Mouse (Mus musculus) neural tube, embryonic 15.5 days (tissue): ENCODE results near the gene Nkg7. TPM values are rescaled to one million over a fixed set of nuclear protein-coding genes. Genes with fewer than 3 reads are reported as not detected.

Experiments used
- ATAC-seq: fragments of 200-750 bp; cut with Nextera tagmentation; 2 replicates; pipeline ENCODE4 v1.8.0; 2017; ENCODE audit warnings: mild to moderate bottlenecking, moderate TSS enrichment, moderate library complexity; ENCODE audit not compliant: low FRiP score
- H3K27ac ChIP-seq: fragments of 300-500 bp; sonication (generic); replicated peaks from 2 replicates; pipeline ENCODE4 v1.5.1; 2015; ENCODE audit warnings: mild to moderate bottlenecking, inconsistent platforms
- H3K27me3 ChIP-seq: fragments of 300-500 bp; sonication (generic); replicated peaks from 2 replicates; pipeline ENCODE4 v1.6.1; 2015; ENCODE audit warnings: inconsistent platforms
- H3K36me3 ChIP-seq: fragments of 300-500 bp; sonication (generic); 2 replicates; pipeline ENCODE4 v1.6.1; 2015; ENCODE audit warnings: inconsistent platforms
- H3K4me1 ChIP-seq: fragments of 300-500 bp; sonication (generic); 2 replicates; pipeline ENCODE4 v1.6.1; 2015; ENCODE audit warnings: inconsistent platforms
- H3K4me2 ChIP-seq: fragments of 300-500 bp; sonication (generic); 2 replicates; pipeline ENCODE4 v1.6.1; 2015; ENCODE audit warnings: inconsistent platforms, mild to moderate bottlenecking, moderate library complexity
- H3K4me3 ChIP-seq: fragments of 300-500 bp; sonication (generic); replicated peaks from 2 replicates; pipeline ENCODE4 v1.5.1; 2015; ENCODE audit warnings: mild to moderate bottlenecking, inconsistent platforms
- H3K9ac ChIP-seq: fragments of 300-500 bp; sonication (generic); replicated peaks from 2 replicates; pipeline ENCODE4 v1.6.1; 2015; ENCODE audit warnings: mild to moderate bottlenecking, inconsistent platforms
- H3K9me3 ChIP-seq: fragments of 300-500 bp; sonication (generic); replicated peaks from 2 replicates; pipeline ENCODE4 v1.6.1; 2016; ENCODE audit warnings: inconsistent platforms
- WGBS: fragments of 180-500 bp; shearing (Covaris S2); methylation state at CpG from one replicate; pipeline ENCODE4 v1.1.7; 2015; ENCODE audit warnings: mixed read lengths; 5-methylcytosine and 5-hydroxymethylcytosine counted together
- polyA plus RNA-seq: library from polyadenylated mRNA; unstranded; fragments of >200 nt; fragmentation: Nextera tagmentation; extraction: Ambion mirVana; gene quantifications from 2 replicates; pipeline ENCODE4 v1.2.1, GENCODE M21; 2015

Nkg7 gene
- polyA plus RNA-seq, 1 experiment from 2014 or later = not detected

GRCm38 (mm10) chr7:43449811-43450210 lies 12.9 kb downstream of the Nkg7 start:
- Histone ChIP-seq H3K4me2 (no peak overlapping the region), H3K36me3 (peaks cover 34% of the 10 kb centered on the region), H3K27me3 (no peaks in the 10 kb centered on the region), H3K27ac (no peak overlapping the region), H3K9me3 (no peaks in the 10 kb centered on the region), H3K9ac (no peak overlapping the region), H3K4me1 (peaks cover 9% of the 10 kb centered on the region), H3K4me3 (no peak overlapping the region)
- WGBS = 96% methylated on average over 2 of the region's 2 CpGs
- no peak for ATAC-seq

- Histone ChIP-seq H3K9ac (no peak overlapping the region), H3K36me3 (peaks cover 53% of the 10 kb centered on the region), H3K9me3 (no peaks in the 10 kb centered on the region), H3K4me3 (no peak overlapping the region), H3K4me1 (no peaks in the 10 kb centered on the region), H3K27me3 (no peaks in the 10 kb centered on the region), H3K4me2 (no peak overlapping the region), H3K27ac (no peak overlapping the region)
- 97% methylated on average over 11 of the region's 11 CpGs for WGBS
- ATAC-seq = no peak
These were observed 14.9 kb downstream of the Nkg7 start for GRCm38 (mm10) chr7:43451726-43452125.

DNA sequence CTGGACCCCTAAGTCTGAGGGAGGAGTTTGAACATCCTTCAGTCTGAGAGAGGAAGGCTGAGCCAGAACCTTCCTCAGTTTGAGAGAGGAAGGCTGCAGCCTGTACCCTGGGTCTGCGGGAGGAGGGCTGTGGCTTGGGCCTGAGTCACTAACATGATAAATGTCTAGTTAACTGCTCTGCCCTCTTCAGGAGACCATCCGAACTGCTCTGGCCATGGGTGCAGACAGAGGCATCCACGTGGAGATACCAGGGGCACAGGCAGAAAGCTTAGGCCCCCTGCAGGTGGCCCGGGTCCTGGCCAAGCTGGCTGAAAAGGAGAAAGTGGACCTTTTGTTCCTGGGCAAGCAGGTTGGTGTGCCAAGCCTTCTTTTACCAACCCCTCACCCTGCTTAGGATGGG lies 15.7 kb downstream of the Nkg7 start:
- Histone ChIP-seq H3K4me2 (no peak overlapping the region), H3K36me3 (peaks cover 62% of the 10 kb centered on the region), H3K27me3 (no peaks in the 10 kb centered on the region), H3K9ac (no peak overlapping the region), H3K4me3 (no peak overlapping the region), H3K4me1 (no peaks in the 10 kb centered on the region), H3K9me3 (no peaks in the 10 kb centered on the region), H3K27ac (no peak overlapping the region)
- 47% methylated on average over 4 of the region's 4 CpGs for WGBS
- ATAC-seq = no peak

DNA sequence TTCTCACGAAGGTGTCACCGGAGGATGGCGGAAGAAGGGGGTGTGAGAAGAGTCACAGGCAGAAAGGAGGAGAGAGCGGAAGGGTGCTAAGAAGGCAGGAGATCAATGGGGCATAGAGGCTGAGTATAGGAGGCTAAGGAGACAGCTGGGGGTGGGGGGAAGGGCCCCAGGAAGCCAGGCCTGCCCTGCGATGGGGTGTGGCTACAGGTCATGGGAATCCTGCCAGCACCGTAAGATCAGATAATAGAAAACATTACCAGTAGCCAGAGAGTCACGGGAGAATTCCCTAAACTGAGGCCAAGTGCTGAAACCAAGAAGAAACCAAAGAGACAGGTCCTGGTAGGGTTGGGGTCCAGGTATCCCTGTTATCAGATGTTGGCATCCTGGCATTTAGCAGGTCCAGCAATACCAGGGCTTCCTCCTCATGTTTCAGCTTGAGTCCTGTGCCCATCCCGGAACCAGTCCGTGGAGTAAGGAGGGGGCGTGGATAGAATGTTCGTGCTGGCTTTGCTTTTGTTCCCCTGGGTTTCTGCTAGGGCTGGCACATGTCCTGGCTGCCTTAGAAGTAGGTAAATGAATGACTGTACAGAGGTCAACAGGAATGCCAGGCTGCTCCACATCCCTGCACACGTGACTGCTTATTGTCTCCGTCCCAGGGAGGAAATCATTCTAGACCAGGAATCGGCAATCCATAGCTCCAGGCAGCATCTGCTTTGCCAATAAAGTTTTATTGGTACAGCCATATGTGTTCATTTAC lies 16.9 kb downstream of the Nkg7 start:
- Histone ChIP-seq H3K36me3 (peaks cover 64% of the 10 kb centered on the region), H3K4me3 (no peak overlapping the region)
- 89% methylated on average over 14 of the region's 14 CpGs for WGBS

GRCm38 (mm10) chr7:43454371-43454770 lies 17.5 kb downstream of the Nkg7 start:
- WGBS = 92% methylated on average over 6 of the region's 6 CpGs
- Histone ChIP-seq H3K9ac (no peak overlapping the region), H3K27ac (no peak overlapping the region), H3K4me1 (no peaks in the 10 kb centered on the region), H3K4me2 (no peak overlapping the region), H3K36me3 (peaks cover 64% of the 10 kb centered on the region), H3K4me3 (no peak overlapping the region), H3K27me3 (no peaks in the 10 kb centered on the region), H3K9me3 (no peaks in the 10 kb centered on the region)
- no peak for ATAC-seq

More for the DNA sequence above, 16.9 kb downstream of the Nkg7 start:
- H3K9ac ChIP-seq = no peak overlapping the region
- H3K9me3 ChIP-seq = no peaks in the 10 kb centered on the region
- no peaks in the 10 kb centered on the region for H3K4me1 ChIP-seq
- no peak for ATAC-seq
- H3K27ac ChIP-seq = no peak overlapping the region
- no peak overlapping the region for H3K4me2 ChIP-seq
- H3K27me3 ChIP-seq = no peaks in the 10 kb centered on the region

GRCm38 (mm10) chr7:43462851-43463250 lies 26.0 kb downstream of the Nkg7 start, which contains the start of gene Vsig10l:
Gene Vsig10l, plus strand, starts transcription at chr7:43463151.
- peaks cover 12% of the 10 kb centered on the region for H3K27me3 ChIP-seq

DNA sequence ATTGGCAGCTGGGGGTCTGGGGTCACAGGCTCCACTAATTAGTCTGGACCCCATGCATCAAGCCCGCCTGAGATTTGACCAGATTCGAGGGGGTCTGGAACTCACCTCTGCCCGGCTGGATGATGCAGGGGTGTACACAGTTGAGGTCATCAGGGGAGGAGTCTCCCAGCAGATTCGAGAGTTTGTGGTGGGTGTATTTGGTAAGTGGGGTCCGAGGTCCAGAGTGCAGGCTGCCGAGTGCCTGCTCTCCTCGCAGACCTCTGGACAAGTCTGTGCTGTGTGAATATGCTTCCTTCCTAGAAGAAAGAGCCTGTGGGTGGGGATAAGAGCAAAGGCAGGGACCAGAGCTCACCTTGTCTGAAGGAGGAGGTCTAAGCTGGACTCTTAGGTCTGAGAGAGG lies 27.1 kb downstream of the Nkg7 start:
- ATAC-seq = no peak
- WGBS = 83% methylated on average over 7 of the region's 7 CpGs
- Histone ChIP-seq H3K36me3 (no peaks in the 10 kb centered on the region), H3K4me2 (peak overlapping the region; percentile 95), H3K9me3 (no peaks in the 10 kb centered on the region), H3K27me3 (peaks cover 15% of the 10 kb centered on the region), H3K27ac (no peak overlapping the region), H3K4me3 (no peak overlapping the region), H3K4me1 (peaks cover 23% of the 10 kb centered on the region), H3K9ac (no peak overlapping the region)

More at GRCm38 (mm10) chr7:43462851-43463250, 26.0 kb downstream of the Nkg7 start, which contains the start of gene Vsig10l:
- 77% methylated on average over 4 of the region's 4 CpGs for WGBS
- Histone ChIP-seq H3K9me3 (no peaks in the 10 kb centered on the region), H3K4me3 (no peak within 1 kb of the TSS), H3K27ac (no peak within 1 kb of the TSS), H3K36me3 (no peaks in the 10 kb centered on the region), H3K4me1 (peaks cover 23% of the 10 kb centered on the region), H3K4me2 (no peak within 1 kb of the TSS), H3K9ac (no peak within 1 kb of the TSS)
- ATAC-seq = no peak

DNA sequence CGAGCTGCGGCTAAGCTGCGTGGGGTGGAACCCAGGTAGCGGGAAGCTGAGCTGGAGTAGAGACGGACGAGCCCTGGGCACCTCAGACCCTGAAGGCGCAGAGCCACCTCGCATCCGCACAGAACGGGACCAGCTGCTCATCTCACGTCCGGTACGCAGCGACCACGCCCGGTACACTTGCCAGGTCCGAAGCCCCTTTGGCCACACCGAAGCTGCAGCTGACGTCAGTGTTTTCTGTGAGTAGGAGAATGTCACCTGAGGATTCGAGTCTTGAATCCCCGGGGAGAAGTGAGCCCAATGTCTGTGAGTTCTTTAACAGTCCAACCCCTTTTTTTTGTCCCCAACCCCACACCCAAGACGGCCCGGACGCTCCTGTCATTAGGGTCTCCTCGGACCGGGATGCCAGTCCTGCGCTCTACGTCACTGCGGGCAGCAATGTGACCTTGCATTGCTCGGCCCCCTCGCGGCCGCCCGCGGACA lies 28.0 kb downstream of the Nkg7 start:
- Histone ChIP-seq H3K36me3 (no peaks in the 10 kb centered on the region), H3K9me3 (no peaks in the 10 kb centered on the region), H3K27me3 (peaks cover 15% of the 10 kb centered on the region), H3K9ac (peak overlapping the region; percentile 63), H3K4me3 (peak overlapping the region; percentile 52), H3K27ac (peak overlapping the region; percentile 71), H3K4me1 (peaks cover 23% of the 10 kb centered on the region), H3K4me2 (peak overlapping the region; percentile 95)
- WGBS = 7% methylated on average over 35 of the region's 35 CpGs
- ATAC-seq = peak; percentile 67

- peak overlapping the region; percentile 52 for H3K4me3 ChIP-seq
- H3K4me1 ChIP-seq = peaks cover 23% of the 10 kb centered on the region
- H3K27ac ChIP-seq = peak overlapping the region; percentile 71
- peak overlapping the region; percentile 95 for H3K4me2 ChIP-seq
- no peaks in the 10 kb centered on the region for H3K36me3 ChIP-seq
- peak overlapping the region; percentile 63 for H3K9ac ChIP-seq
- ATAC-seq = peak; percentile 90
- no peaks in the 10 kb centered on the region for H3K9me3 ChIP-seq
- under 1% methylated on average over 33 of the region's 33 CpGs for WGBS
- peaks cover 15% of the 10 kb centered on the region for H3K27me3 ChIP-seq
These were observed 28.6 kb downstream of the Nkg7 start for GRCm38 (mm10) chr7:43465344-43466098.

DNA sequence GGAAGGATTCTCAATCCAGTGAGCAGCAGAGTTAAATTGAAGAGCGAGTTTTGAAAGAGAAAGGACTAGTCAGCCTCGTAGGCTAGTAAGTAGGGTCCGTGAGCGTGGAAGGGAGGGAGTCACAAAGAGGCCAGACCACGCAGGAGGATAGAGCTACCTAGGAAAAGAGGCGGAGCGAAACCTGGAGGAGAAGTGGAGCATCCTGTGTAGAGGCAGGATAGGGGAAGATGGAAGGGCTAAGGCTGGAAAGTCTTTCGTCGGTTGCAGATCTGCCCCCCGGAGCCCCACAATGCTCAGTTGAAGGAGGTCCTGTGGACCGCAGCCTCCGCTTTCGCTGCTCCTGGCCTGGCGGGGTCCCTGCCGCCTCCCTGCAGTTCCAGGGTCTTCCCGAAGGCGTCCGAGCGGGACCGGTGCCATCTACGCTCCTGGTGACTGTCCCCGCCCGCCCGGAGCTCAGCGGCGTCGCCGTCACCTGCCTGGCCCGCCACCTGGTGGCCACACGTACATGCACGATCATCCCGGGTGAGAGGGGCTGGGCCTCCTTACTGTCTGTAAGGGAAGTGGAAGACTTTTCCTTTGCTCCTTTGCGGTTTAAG lies 29.3 kb downstream of the Nkg7 start:
- ATAC-seq = peak; percentile 67
- 2% methylated on average over 33 of the region's 33 CpGs for WGBS
- Histone ChIP-seq H3K36me3 (no peaks in the 10 kb centered on the region), H3K9me3 (no peaks in the 10 kb centered on the region), H3K4me1 (peaks cover 23% of the 10 kb centered on the region), H3K27ac (peak overlapping the region; percentile 71), H3K4me3 (peak overlapping the region; percentile 52), H3K4me2 (peak overlapping the region; percentile 95), H3K9ac (peak overlapping the region; percentile 63), H3K27me3 (peaks cover 15% of the 10 kb centered on the region)

DNA sequence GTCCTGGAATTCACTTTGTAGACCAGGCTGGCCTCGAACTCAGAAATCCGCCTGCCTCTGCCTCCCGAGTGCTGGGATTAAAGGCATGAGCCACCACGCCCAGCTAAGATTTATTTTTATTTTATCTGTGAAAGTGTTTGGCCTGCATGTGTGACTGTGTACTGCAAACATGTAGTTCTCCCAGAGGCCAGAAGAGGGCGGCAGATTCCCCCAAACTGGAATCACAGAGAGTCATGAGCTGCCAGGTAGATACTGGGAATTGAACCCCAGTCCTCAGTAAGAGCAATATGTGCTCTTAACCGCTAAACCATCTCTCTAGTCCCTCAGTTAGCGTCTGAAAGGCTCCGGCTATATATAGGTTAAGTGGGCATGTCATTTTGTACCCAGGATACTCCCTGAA lies 33.5 kb downstream of the Nkg7 start:
- Histone ChIP-seq H3K4me3 (no peak overlapping the region), H3K27me3 (peaks cover 12% of the 10 kb centered on the region), H3K4me1 (peaks cover 14% of the 10 kb centered on the region), H3K9ac (no peak overlapping the region), H3K4me2 (no peak overlapping the region), H3K36me3 (peaks cover 11% of the 10 kb centered on the region), H3K27ac (no peak overlapping the region), H3K9me3 (no peaks in the 10 kb centered on the region)
- WGBS = 41% methylated on average over 8 of the region's 8 CpGs
- no peak for ATAC-seq
